Mouse (Mus musculus) testis, adult 10 weeks (tissue): Measurements from ENCODE around the gene Trim11. TPM values are rescaled to one million over a fixed set of nuclear protein-coding genes. Genes with fewer than 3 reads are reported as not detected.

Experiments
- polyA plus RNA-seq: library from polyadenylated mRNA; stranded (reverse); fragments of 350-450 nt; fragmentation: Illumina TruSeq; extraction: RNeasy Lipid Tissue Mini Kit (QIAGEN cat#74804); gene quantifications from one replicate; pipeline ENCODE4 v1.2.3, GENCODE M21; 2014; ENCODE audit warnings: low read depth, low replicate concordance

Gene Trim11
- polyA plus RNA-seq = 6.4 TPM

DNA sequence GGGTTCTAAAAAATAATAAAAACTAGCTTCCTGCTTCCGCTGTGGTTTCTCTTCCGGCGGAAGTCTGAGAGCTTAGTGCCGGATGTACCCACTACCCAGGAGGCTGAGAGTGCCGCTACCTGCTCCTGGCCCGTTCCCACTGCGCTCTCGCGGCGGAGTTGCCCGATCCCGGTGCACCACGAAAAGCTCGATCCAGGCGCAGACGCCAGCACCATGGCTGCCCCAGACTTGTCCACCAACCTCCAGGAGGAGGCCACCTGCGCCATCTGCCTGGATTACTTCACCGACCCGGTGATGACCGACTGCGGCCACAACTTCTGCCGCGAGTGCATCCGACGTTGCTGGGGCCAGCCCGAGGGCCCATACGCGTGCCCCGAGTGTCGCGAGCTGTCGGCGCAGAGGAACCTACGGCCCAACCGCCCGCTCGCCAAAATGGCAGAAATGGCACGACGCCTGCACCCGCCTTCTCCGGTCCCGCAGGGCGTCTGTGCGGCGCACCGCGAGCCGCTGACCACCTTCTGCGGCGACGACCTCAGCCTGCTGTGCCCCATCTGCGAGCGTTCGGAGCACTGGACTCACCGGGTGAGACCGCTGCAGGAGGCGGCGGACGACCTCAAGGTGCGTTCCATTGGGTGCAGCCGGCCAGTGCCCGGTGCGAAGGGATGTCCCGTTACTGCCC is at the start of gene Trim11:
Gene Trim11 (plus strand): TSS at position 67 of the 679 bp plus-strand sequence.

DNA sequence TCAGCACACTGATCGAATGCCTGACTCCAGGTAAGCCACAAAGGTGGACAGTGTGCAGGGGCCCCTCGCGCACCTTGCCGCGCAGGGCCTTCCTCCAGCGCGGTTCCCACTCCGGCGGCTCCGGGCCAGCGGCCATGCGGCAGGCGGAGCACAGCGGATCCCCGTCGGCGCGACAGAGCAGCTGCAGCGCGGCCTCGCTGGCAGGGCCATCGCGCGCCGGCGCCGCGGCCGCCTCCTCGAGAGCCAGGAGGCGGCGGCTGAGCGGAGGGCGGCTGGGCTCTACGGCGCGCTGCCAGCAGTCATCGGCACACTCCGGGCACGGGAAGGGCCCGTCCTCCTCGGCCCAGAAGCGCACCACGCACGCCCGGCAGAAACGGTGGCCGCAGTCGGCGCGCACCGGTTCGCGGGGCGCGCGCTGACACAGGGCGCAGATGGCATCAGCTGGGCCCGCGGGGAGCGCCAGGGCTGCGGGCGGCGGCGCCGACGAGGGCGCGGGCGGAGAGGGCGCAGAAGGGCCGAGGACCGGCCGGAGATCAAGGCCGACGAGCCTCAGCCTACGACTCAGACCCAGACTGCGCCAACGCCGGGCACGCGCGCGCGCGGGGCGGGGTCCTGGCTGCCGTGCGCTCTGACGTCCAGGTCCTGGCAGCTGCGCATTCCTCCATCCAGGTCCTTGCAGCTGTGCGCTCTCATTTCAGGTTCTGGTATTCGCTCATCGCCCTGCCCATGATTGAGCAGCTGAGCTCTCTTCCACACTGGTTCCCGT is 39.4 kb upstream of the Trim11 start, which contains the start of gene Rnf187:
Gene Rnf187 (minus strand): TSS at position 595 of the 766 bp plus-strand sequence.

DNA sequence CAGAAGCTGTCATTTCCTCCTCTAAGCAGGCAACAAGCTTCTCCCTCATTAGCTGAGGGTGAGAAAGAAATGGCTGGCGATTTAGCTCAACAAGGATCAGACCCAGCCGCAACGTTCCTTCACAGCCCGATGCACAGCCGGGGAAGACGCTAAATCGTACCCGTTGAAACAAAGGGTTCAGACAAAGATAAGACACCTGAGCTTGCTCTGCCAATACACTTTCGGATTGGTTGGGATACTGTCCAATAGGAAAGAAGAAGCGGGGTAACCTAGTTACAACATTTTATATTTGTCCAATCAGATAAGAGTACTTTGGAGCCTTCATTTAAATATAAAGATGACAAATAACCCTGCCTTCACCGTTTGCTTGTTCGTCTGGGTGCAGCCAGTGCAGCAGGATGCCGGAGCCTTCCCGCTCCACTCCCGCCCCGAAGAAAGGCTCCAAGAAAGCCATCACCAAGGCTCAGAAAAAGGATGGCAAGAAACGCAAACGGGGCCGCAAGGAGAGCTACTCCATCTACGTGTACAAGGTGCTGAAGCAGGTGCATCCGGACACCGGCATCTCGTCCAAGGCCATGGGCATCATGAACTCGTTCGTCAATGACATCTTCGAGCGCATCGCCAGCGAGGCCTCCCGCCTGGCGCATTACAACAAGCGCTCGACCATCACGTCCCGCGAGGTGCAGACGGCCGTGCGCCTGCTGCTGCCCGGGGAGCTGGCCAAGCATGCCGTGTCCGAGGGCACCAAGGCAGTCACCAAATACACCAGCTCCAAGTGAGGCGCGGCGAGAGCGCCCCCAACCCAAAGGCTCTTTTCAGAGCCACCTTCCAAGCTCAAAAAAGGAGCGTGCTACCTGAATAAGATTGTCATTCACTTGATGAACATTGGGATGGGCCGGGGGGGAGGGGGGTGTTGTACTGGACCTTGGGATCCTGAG is 29.1 kb upstream of the Trim11 start, which contains the start of gene Hist3h2ba:
Gene Hist3h2ba (plus strand): TSS at position 379 of the 938 bp plus-strand sequence.

DNA sequence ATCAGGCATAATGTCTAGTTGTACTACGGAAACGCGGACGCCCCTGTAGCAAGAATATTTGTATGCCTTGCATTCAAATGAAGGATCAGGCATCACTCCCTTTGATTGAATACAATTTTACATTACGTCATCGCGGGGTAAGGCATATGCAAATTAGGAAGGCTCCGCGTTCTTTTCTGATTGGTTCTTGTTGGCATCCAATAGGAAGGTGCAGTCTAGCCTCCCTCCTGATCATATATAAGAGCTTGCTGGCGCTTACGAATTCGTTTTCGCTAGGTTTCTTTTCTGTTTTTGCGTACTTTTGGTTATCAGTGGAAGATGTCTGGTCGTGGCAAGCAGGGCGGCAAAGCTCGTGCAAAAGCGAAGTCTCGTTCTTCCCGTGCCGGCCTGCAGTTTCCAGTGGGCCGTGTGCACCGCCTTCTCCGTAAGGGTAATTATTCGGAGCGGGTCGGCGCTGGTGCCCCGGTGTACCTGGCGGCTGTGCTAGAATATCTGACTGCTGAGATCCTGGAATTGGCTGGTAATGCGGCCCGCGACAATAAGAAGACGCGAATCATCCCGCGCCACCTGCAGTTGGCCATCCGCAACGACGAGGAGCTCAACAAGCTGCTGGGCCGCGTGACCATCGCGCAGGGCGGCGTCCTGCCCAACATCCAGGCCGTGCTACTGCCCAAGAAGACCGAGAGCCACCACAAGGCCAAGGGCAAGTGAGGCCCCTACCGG is 23.3 kb upstream of the Trim11 start, which contains the start of the genes Hist3h2a and Trim17:
Gene Hist3h2a (plus strand): TSS at position 266 of the 723 bp plus-strand sequence.
Gene Trim17 (plus strand): TSS at position 266 of the 723 bp plus-strand sequence.

Other genes with a start within 250 kb of the Trim11 start
- 0.21 TPM for gene Olfr317, start 238.9 kb upstream of the Trim11 start, polyA plus RNA-seq
- gene Olfr316, start 225.4 kb upstream of the Trim11 start, polyA plus RNA-seq = 1.7 TPM
- gene Olfr315, start 204.9 kb upstream of the Trim11 start, polyA plus RNA-seq = not detected
- gene Olfr314, start 195.1 kb upstream of the Trim11 start, polyA plus RNA-seq = not detected
- 197 TPM for gene Fam183b, start 176.1 kb upstream of the Trim11 start, polyA plus RNA-seq
- gene Olfr313, start 163.1 kb upstream of the Trim11 start, polyA plus RNA-seq = not detected
- 0.06 TPM for gene Olfr312, start 148.9 kb upstream of the Trim11 start, polyA plus RNA-seq
- not detected for gene Olfr311, start 138.8 kb upstream of the Trim11 start, polyA plus RNA-seq
- gene Gm12258, start 130.9 kb upstream of the Trim11 start, polyA plus RNA-seq = 3.4 TPM
- 7.0 TPM for gene 2810021J22Rik, start 110.9 kb upstream of the Trim11 start, polyA plus RNA-seq
- 121 TPM for gene Zfp39, start 73.9 kb upstream of the Trim11 start, polyA plus RNA-seq
- 11.0 TPM for gene Btnl10, start 60.2 kb upstream of the Trim11 start, polyA plus RNA-seq
- gene Rnf187, start 39.2 kb upstream of the Trim11 start, polyA plus RNA-seq = 20.1 TPM
- gene Hist3h2ba, start 29.2 kb upstream of the Trim11 start, polyA plus RNA-seq = not detected
- gene Hist3h2a, start 23.4 kb upstream of the Trim11 start, polyA plus RNA-seq = 8.3 TPM
- 32.5 TPM for gene Trim17, start 23.4 kb upstream of the Trim11 start, polyA plus RNA-seq
- gene Obscn, start 158.3 kb downstream of the Trim11 start, polyA plus RNA-seq = 0.06 TPM
- 4.0 TPM for gene Iba57, start 185.6 kb downstream of the Trim11 start, polyA plus RNA-seq
- gene Gjc2, start 205.1 kb downstream of the Trim11 start, polyA plus RNA-seq = not detected
- gene Guk1, start 214.1 kb downstream of the Trim11 start, polyA plus RNA-seq = 8.9 TPM
- 8.5 TPM for gene Mrpl55, start 224.4 kb downstream of the Trim11 start, polyA plus RNA-seq
- gene 2310033P09Rik, start 230.2 kb downstream of the Trim11 start, polyA plus RNA-seq = 2.5 TPM